Mouse (Mus musculus): Measurements from ENCODE around the gene Msx1. TPM values are rescaled to one million over a fixed set of nuclear protein-coding genes. Genes with fewer than 3 reads are reported as not detected.

The Msx1 gene
- total and polyA plus RNA-seq, 2 experiments from 2014 or later = 20.6 to 26.2 TPM

DNA sequence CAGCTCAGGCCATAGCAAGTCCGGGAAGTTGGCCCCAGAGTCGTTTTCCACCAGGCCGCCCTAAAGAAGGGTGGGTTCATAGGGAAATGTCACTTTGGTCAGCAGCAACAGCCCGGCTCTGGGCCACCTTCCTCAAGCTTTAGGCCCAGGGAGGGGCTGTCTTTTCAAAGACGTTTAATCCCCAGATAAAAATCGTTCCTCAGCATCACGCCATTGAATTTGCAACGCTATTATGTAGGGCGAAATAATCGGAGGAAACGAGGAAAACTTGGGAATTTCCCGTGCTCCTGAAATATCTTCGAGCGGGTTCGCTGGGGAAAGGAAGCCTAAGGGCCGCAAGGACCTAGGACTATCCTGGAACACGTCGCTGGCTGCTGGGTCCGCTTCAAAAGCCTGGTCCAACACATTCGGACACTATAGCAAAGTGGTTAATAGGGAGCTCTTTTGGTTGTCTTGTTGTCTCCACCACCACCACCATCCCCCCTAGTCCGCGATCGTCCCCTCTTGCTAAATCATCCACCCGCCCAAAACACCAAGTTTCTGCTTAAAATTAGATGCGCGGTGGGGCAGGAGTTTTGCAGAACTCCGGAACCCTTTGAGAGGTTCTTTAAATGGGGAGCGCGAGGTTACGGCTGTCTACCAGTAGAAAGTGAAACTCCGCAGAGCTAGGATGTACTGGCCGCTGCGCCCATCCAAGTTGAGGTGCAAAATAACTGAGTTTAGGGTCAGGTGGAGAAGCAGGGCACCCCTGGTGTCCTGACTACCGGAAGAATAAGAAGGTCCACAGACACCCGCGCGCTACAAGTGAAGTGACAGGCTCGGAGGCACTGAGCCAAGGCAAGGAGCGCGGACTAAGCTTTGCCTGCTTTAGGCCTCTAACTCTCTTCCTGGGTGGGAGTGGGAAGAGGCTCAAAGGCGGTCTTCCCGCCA, 1.3 kb downstream of the Msx1 start:
- peaks cover 7% of the 10 kb centered on the region; the same call in 1 of the 2 replicates for H3K4me1 ChIP-seq (ENCODE audit: insufficient read depth, low read length)
- peak overlapping the region; percentile 0; the same call in 1 of the 2 replicates for H3K27ac ChIP-seq
- WGBS = under 1% methylated on average over 42 of the region's 42 CpGs
- peak overlapping the region; percentile 34; the same call in 1 of the 2 replicates for H3K9ac ChIP-seq (replicated peaks; ENCODE audit: low read length)
- no peaks in the 10 kb centered on the region for H3K9me3 ChIP-seq (ENCODE audit: low read length)
- H3K36me3 ChIP-seq (ENCODE audit: insufficient read depth, low read length) = no peaks in the 10 kb centered on the region
- H3K4me2 ChIP-seq (ENCODE audit: low read depth, low read length) = peak overlapping the region; percentile 58
- TF ChIP-seq CTCF (IDR thresholded peaks at IDR 0.05; ENCODE audit: low read depth) = no peak
- peaks cover 82% of the 10 kb centered on the region for H3K27me3 ChIP-seq (ENCODE audit: insufficient read depth, low read length)
- peak overlapping the region; percentile 42 for H3K4me3 ChIP-seq (ENCODE audit: low read length)
- ATAC-seq (no peak), DNase-seq (ENCODE audit: low spot score) (no peak)

DNA sequence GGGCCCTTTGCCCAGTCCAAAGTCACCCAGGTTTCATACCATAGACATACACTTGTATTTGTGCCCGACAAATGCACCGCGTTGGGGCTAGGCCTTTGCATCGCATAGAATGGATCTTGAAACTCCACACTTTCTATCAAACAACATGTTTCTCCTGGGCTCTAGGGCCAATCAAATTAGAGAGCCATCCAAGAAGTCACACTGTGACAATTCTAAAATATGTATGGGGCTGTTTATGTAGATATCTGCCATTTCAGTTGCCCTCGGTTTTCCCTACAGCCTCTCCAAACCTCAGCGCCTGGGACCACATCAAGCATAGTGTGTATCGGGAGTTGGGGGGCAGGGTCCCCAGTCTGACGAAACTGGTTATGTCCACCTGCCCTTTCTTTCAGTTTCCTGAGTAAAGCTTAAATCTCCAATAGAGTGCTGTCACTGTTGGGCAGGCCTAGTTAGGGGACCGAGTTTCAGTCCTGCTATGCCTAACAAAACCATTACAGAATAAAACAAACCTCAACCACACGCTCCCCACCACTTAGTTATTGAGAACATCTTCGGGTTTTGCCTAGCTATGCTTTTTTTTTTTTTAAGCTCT, 2.2 kb downstream of the Msx1 start:
- H3K4me3 ChIP-seq (ENCODE audit: low read length) = peak overlapping the region; percentile 42

DNA sequence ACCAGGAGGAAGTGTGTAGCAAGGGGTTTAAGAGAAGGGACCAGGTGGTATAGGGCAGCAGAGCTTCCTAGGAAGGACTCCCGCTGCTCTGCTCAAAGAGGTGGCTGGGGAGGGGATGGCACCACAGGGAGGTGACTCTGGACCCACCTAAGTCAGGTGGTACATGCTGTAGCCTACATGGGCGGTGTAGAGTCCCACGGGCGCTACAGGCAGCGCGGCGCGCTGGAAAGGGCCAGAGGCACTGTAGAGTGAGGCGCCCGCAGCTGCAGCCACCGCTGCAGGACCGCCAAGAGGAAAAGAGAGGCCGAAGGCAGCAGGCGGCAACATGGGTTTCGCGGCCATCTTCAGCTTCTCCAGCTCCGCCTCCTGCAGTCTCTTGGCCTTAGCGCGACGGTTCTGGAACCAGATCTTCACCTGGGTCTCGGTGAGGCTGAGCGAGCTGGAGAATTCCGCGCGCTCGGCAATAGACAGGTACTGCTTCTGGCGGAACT, 3.2 kb downstream of the Msx1 start:
- no peak overlapping the region for H3K9ac ChIP-seq (replicated peaks; ENCODE audit: low read length)

More for the DNA sequence above, 2.2 kb downstream of the Msx1 start:
- Histone ChIP-seq H3K4me1 (ENCODE audit: insufficient read depth, low read length) (peaks cover 7% of the 10 kb centered on the region; the same call in 1 of the 2 replicates), H3K27me3 (ENCODE audit: insufficient read depth, low read length) (peaks cover 82% of the 10 kb centered on the region), H3K9me3 (ENCODE audit: low read length) (no peaks in the 10 kb centered on the region), H3K4me2 (ENCODE audit: low read depth, low read length) (0 out of 2 replicates have a peak overlapping the region, but pooled peaks have one; percentile 1), H3K9ac (replicated peaks; ENCODE audit: low read length) (no peak overlapping the region), H3K36me3 (ENCODE audit: insufficient read depth, low read length) (no peaks in the 10 kb centered on the region), H3K27ac (no peak overlapping the region)
- no peak for DNase-seq (ENCODE audit: low spot score)
- no peak for ATAC-seq
- WGBS = 20% methylated on average over 11 of the region's 11 CpGs
- no peak for TF ChIP-seq CTCF (IDR thresholded peaks at IDR 0.05; ENCODE audit: low read depth)

DNA sequence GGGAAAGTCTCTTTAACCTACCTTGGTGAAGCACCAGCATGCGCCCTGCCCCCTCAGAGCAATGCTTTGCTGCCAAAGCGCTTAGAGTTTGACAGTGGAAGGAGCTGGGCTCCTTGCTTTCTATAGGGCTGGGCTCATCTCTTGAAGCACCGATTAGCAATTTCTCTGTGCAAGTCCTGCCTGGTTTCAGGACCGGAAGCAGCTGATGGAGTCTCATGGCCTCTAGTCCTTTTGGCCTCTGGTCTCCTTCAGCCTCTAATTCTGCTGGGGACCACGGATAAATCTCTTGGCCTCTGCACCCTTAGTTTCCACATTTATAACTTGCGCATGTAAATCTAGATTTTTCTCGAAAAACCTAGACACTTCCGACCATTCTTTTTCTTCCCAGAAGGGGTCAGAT, 3.7 kb downstream of the Msx1 start:
- ATAC-seq (no peak), DNase-seq (ENCODE audit: low spot score) (no peak)
- Histone ChIP-seq H3K4me1 (ENCODE audit: insufficient read depth, low read length) (peaks cover 7% of the 10 kb centered on the region; the same call in 1 of the 2 replicates), H3K4me2 (ENCODE audit: low read depth, low read length) (no peak overlapping the region), H3K9me3 (ENCODE audit: low read length) (no peaks in the 10 kb centered on the region), H3K9ac (replicated peaks; ENCODE audit: low read length) (no peak overlapping the region), H3K4me3 (ENCODE audit: low read length) (no peak overlapping the region), H3K36me3 (ENCODE audit: insufficient read depth, low read length) (no peaks in the 10 kb centered on the region), H3K27ac (no peak overlapping the region), H3K27me3 (ENCODE audit: insufficient read depth, low read length) (peaks cover 85% of the 10 kb centered on the region)
- no peak for TF ChIP-seq CTCF (IDR thresholded peaks at IDR 0.05; ENCODE audit: low read depth)
- WGBS = 24% methylated on average over 8 of the region's 8 CpGs

More for the DNA sequence above, 3.2 kb downstream of the Msx1 start:
- H3K4me3 ChIP-seq (ENCODE audit: low read length) = peak overlapping the region; percentile 10; the same call in 1 of the 2 replicates
- peaks cover 7% of the 10 kb centered on the region; the same call in 1 of the 2 replicates for H3K4me1 ChIP-seq (ENCODE audit: insufficient read depth, low read length)
- 11% methylated on average over 27 of the region's 27 CpGs for WGBS
- no peak overlapping the region for H3K27ac ChIP-seq
- no peaks in the 10 kb centered on the region for H3K9me3 ChIP-seq (ENCODE audit: low read length)
- ATAC-seq (no peak), DNase-seq (ENCODE audit: low spot score) (no peak)
- TF ChIP-seq CTCF (IDR thresholded peaks at IDR 0.05; ENCODE audit: low read depth) = no peak
- peaks cover 83% of the 10 kb centered on the region for H3K27me3 ChIP-seq (ENCODE audit: insufficient read depth, low read length)
- H3K36me3 ChIP-seq (ENCODE audit: insufficient read depth, low read length) = no peaks in the 10 kb centered on the region
- H3K4me2 ChIP-seq (ENCODE audit: low read depth, low read length) = peak overlapping the region; percentile 29; the same call in 1 of the 2 replicates

DNA sequence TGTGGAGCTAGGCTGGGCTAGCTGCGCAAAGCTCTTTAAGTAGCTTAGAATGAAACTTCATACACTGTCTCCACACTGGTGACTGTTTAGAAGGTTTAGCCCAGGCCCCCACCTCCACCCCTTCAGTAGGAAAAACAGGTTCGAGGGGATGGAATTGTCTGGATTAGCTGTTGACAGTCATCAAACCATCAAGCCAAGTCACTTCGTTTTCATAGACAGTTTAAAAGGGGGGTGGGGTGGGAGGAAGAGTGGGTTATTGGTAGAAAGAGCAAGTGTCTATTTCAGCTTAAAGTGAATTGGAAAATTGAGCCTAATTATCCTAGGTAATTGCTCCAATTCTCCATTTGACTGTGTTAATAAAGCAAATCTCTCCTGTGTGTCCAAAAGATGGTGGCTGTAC, 4.4 kb downstream of the Msx1 start:
- no peaks in the 10 kb centered on the region for H3K9me3 ChIP-seq (ENCODE audit: low read length)
- peaks cover 7% of the 10 kb centered on the region; the same call in 1 of the 2 replicates for H3K4me1 ChIP-seq (ENCODE audit: insufficient read depth, low read length)
- no peak for TF ChIP-seq CTCF (IDR thresholded peaks at IDR 0.05; ENCODE audit: low read depth)
- H3K27ac ChIP-seq = no peak overlapping the region
- WGBS = 20% methylated on average over 3 of the region's 3 CpGs
- no peak overlapping the region for H3K9ac ChIP-seq (replicated peaks; ENCODE audit: low read length)
- ATAC-seq (no peak), DNase-seq (ENCODE audit: low spot score) (no peak)
- no peak overlapping the region for H3K4me3 ChIP-seq (ENCODE audit: low read length)
- H3K27me3 ChIP-seq (ENCODE audit: insufficient read depth, low read length) = peaks cover 85% of the 10 kb centered on the region
- no peak overlapping the region for H3K4me2 ChIP-seq (ENCODE audit: low read depth, low read length)
- no peaks in the 10 kb centered on the region for H3K36me3 ChIP-seq (ENCODE audit: insufficient read depth, low read length)

DNA sequence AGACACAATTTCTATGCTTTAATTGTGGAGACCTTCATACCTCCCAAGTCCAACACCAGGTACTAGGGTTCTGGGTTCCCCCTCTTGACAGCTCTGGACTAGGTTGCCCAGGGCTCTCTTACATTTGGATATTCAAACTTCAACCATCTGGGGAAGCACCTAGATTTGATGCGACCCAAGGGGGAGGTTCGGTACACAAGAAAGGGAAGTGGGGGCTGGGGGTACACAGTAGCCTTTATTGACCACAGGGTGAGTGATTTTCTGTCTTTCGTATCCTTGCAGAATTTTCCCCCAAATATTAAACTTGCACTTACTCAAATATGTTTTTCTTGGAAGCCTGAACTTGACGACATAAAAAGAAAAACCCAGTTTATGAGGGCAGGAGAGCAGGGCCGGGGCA, 4.8 kb downstream of the Msx1 start:
- DNase-seq (ENCODE audit: low spot score) (no peak), ATAC-seq (no peak)
- H3K4me1 ChIP-seq (ENCODE audit: insufficient read depth, low read length) = peaks cover 7% of the 10 kb centered on the region; the same call in 1 of the 2 replicates
- H3K27ac ChIP-seq = no peak overlapping the region
- no peak overlapping the region for H3K4me3 ChIP-seq (ENCODE audit: low read length)
- H3K9ac ChIP-seq (replicated peaks; ENCODE audit: low read length) = no peak overlapping the region
- H3K36me3 ChIP-seq (ENCODE audit: insufficient read depth, low read length) = no peaks in the 10 kb centered on the region
- no peak overlapping the region for H3K4me2 ChIP-seq (ENCODE audit: low read depth, low read length)
- 29% methylated on average over 5 of the region's 5 CpGs for WGBS
- peaks cover 84% of the 10 kb centered on the region for H3K27me3 ChIP-seq (ENCODE audit: insufficient read depth, low read length)
- no peak for TF ChIP-seq CTCF (IDR thresholded peaks at IDR 0.05; ENCODE audit: low read depth)
- no peaks in the 10 kb centered on the region for H3K9me3 ChIP-seq (ENCODE audit: low read length)

Data from hindbrain, postnatal 0 days (tissue).